Mouse (Mus musculus): ENCODE results near the gene Lpar1. TPM values are rescaled to one million over a fixed set of nuclear protein-coding genes. Genes with fewer than 3 reads are reported as not detected.

Gene Lpar1
- polyA plus RNA-seq, 2 experiments = 0.99 to 2.5 TPM

DNA sequence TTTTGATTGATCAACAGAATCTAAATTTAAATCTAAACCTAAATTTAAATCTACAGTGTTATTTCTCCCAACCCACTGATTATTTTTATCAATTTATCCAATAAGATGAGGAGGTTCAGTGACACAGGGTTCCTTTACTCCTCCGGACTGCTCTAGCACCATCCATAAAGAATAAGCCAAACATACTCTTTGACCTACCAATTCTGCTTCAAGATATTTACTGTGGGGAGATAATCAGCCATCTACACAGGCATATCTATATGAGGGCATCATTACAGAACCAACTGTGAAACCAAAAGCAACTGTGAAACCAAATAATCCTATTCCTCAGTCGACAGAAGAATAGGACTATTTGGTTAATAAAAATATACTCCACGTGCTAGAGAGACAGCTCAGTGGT lies 25.8 kb downstream of the Lpar1 start:
- Histone ChIP-seq H3K4me2 (ENCODE audit: low read depth) (no peak overlapping the region), H3K36me3 (replicated peaks; ENCODE audit: control insufficient read depth, insufficient read depth, low read depth) (no peaks in the 10 kb centered on the region), H3K4me3 (ENCODE audit: insufficient read depth in 1 of 2, low read depth in 2 of 2, low read length in 2 of 2) (no peak overlapping the region), H3K27ac (no peak overlapping the region), H3K27me3 (ENCODE audit: control insufficient read depth, insufficient read depth, low read length) (no peaks in the 10 kb centered on the region), H3K9me3 (ENCODE audit: control insufficient read depth, low read length) (no peaks in the 10 kb centered on the region), H3K4me1 (replicated peaks; ENCODE audit: control insufficient read depth in 2 of 2, insufficient read depth in 2 of 2, low read length in 1 of 2) (no peaks in the 10 kb centered on the region), H3K9ac (replicated peaks) (no peak overlapping the region)
- TF ChIP-seq CTCF (IDR thresholded peaks at IDR 0.05; ENCODE audit: low read depth) (no peak), EP300 (IDR thresholded peaks at IDR 0.05; ENCODE audit: low read depth) (no peak)
- DNase-seq (ENCODE audit: low read depth in 3 of 3, low spot score in 3 of 3) = no peak
- ATAC-seq (ENCODE audit: insufficient read depth) = no peak
- 51% methylated on average over 3 of the region's 3 CpGs for WGBS (ENCODE audit: insufficient replicate concordance)

DNA sequence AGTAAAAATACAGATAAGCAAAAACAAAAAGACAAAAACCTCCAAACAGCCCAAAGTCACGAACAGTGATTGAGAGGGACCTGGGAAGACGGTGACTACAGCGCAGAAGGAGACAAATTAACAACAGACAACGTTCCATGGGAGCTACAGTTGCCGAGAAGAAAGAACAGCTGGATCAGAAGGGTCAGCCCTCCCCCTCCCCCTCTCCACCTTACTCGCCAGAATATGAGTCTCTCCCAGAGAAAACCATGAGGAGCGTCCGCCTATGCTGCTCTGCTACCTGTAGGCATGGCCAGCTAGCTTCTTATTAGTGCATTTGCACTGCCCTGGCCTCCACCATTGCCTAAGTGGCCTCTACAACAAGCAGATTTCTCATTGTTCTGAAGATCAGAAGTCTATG lies 32.6 kb downstream of the Lpar1 start:
- DNase-seq (ENCODE audit: low read depth in 3 of 3, low spot score in 3 of 3) (no peak), ATAC-seq (ENCODE audit: insufficient read depth) (no peak)
- no peak overlapping the region for H3K27ac ChIP-seq
- H3K36me3 ChIP-seq (replicated peaks; ENCODE audit: control insufficient read depth, insufficient read depth, low read depth) = no peaks in the 10 kb centered on the region
- no peaks in the 10 kb centered on the region for H3K27me3 ChIP-seq (ENCODE audit: control insufficient read depth, insufficient read depth, low read length)
- WGBS (ENCODE audit: insufficient replicate concordance) = 60% methylated on average over 8 of the region's 8 CpGs
- H3K9ac ChIP-seq (replicated peaks) = no peak overlapping the region
- no peak overlapping the region for H3K4me3 ChIP-seq (ENCODE audit: insufficient read depth in 1 of 2, low read depth in 2 of 2, low read length in 2 of 2)
- TF ChIP-seq CTCF (IDR thresholded peaks at IDR 0.05; ENCODE audit: low read depth) (no peak), EP300 (IDR thresholded peaks at IDR 0.05; ENCODE audit: low read depth) (no peak)
- no peak overlapping the region for H3K4me2 ChIP-seq (ENCODE audit: low read depth)
- no peaks in the 10 kb centered on the region for H3K4me1 ChIP-seq (replicated peaks; ENCODE audit: control insufficient read depth in 2 of 2, insufficient read depth in 2 of 2, low read length in 1 of 2)
- H3K9me3 ChIP-seq (ENCODE audit: control insufficient read depth, low read length) = no peaks in the 10 kb centered on the region

DNA sequence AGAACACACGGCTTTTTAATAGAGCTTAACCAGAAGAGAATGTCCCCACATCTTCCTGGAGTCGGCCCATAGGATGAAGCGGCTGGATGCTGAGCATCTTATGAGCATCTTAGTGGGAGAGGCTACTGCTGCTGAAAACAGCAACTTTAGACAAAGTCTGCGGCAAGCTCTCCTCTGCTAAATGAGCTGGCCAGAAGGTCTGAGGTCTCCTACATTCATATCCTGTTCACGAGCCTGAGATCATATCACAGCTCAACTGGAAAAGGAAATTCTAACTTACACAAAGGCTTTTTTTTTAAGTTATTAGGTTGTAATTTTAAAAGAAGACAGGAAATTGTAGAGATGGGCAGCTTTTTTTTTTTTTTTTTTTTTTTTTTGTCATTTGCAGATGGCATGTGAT lies 33.2 kb downstream of the Lpar1 start:
- ATAC-seq (ENCODE audit: insufficient read depth) (no peak), DNase-seq (ENCODE audit: low read depth in 3 of 3, low spot score in 3 of 3) (no peak)
- no peak overlapping the region for H3K4me2 ChIP-seq (ENCODE audit: low read depth)
- H3K4me3 ChIP-seq (ENCODE audit: insufficient read depth in 1 of 2, low read depth in 2 of 2, low read length in 2 of 2) = no peak overlapping the region
- H3K36me3 ChIP-seq (replicated peaks; ENCODE audit: control insufficient read depth, insufficient read depth, low read depth) = no peaks in the 10 kb centered on the region
- TF ChIP-seq EP300 (IDR thresholded peaks at IDR 0.05; ENCODE audit: low read depth) (no peak), CTCF (IDR thresholded peaks at IDR 0.05; ENCODE audit: low read depth) (no peak)
- no peak overlapping the region for H3K9ac ChIP-seq (replicated peaks)
- no peaks in the 10 kb centered on the region for H3K4me1 ChIP-seq (replicated peaks; ENCODE audit: control insufficient read depth in 2 of 2, insufficient read depth in 2 of 2, low read length in 1 of 2)
- WGBS (ENCODE audit: insufficient replicate concordance) = 59% methylated on average over 5 of the region's 5 CpGs
- no peaks in the 10 kb centered on the region for H3K27me3 ChIP-seq (ENCODE audit: control insufficient read depth, insufficient read depth, low read length)
- no peak overlapping the region for H3K27ac ChIP-seq
- no peaks in the 10 kb centered on the region for H3K9me3 ChIP-seq (ENCODE audit: control insufficient read depth, low read length)

DNA sequence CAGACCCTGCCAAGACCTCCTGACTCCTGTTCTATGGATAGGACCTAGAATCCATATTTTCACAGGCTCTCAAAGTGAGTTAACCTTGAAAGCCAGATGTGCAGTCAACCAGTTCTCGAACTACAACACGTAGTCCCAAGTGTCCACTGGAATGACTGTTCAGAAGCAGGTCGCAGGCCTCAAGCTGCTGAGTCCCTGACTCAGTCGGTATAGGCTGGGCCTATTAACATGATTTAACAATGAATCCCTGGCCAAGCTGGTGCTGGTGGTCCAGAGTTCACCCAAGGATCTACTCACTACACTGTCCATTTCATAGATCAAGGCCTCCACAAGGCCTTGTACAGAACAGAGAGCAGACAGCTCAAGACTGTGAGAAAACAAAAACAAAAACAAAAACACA lies 33.8 kb downstream of the Lpar1 start:
- DNase-seq (ENCODE audit: low read depth in 3 of 3, low spot score in 3 of 3) = no peak
- no peak overlapping the region for H3K27ac ChIP-seq
- H3K9ac ChIP-seq (replicated peaks) = no peak overlapping the region
- TF ChIP-seq CTCF (IDR thresholded peaks at IDR 0.05; ENCODE audit: low read depth) = no peak
- no peak for TF ChIP-seq EP300 (IDR thresholded peaks at IDR 0.05; ENCODE audit: low read depth)
- H3K27me3 ChIP-seq (ENCODE audit: control insufficient read depth, insufficient read depth, low read length) = no peaks in the 10 kb centered on the region
- H3K4me3 ChIP-seq (ENCODE audit: insufficient read depth in 1 of 2, low read depth in 2 of 2, low read length in 2 of 2) = no peak overlapping the region
- no peak for ATAC-seq (ENCODE audit: insufficient read depth)
- WGBS (ENCODE audit: insufficient replicate concordance) = 64% methylated on average over 4 of the region's 4 CpGs
- H3K4me2 ChIP-seq (ENCODE audit: low read depth) = no peak overlapping the region
- H3K4me1 ChIP-seq (replicated peaks; ENCODE audit: control insufficient read depth in 2 of 2, insufficient read depth in 2 of 2, low read length in 1 of 2) = no peaks in the 10 kb centered on the region
- no peaks in the 10 kb centered on the region for H3K36me3 ChIP-seq (replicated peaks; ENCODE audit: control insufficient read depth, insufficient read depth, low read depth)
- H3K9me3 ChIP-seq (ENCODE audit: control insufficient read depth, low read length) = no peaks in the 10 kb centered on the region

DNA sequence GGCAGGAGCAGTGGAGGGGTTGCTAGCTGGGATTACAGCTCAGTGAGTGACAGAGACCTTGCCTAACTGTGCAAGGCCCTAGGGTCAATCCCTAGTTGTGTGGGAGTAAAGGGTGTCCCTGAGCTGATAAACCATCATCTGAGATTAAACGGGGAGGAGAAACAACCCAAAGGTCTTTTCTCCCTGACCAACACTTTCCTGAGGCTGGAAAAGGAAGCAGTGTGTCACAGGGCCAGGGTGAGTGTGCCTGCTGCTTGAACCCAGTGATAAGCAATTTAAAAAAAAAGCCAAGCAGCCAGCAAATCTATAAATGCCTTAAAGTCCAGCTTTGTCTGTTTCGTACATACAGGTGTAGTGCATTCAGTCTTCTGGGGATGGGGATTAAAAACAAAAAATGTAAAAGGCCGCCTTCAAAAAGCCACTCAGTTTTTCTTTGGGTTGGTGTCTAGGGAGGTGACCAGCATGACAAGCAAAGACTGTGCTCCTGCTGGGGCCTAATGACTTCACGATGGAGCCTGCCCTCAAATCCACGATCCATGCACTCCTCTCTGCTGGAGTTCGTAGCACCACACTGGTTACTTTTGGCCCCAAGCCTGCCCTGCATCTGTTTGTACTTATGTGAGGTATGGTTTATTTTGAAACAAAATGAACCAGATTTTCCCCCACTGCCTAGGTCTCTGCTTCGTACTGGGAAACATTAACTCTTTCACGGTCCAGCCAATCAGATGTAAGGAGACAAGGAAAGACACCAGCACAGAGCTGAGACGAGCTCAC lies 35.3 kb downstream of the Lpar1 start:
- Histone ChIP-seq H3K4me1 (replicated peaks; ENCODE audit: control insufficient read depth in 2 of 2, insufficient read depth in 2 of 2, low read length in 1 of 2) (no peaks in the 10 kb centered on the region), H3K36me3 (replicated peaks; ENCODE audit: control insufficient read depth, insufficient read depth, low read depth) (no peaks in the 10 kb centered on the region), H3K9me3 (ENCODE audit: control insufficient read depth, low read length) (no peaks in the 10 kb centered on the region), H3K27me3 (ENCODE audit: control insufficient read depth, insufficient read depth, low read length) (no peaks in the 10 kb centered on the region), H3K27ac (no peak overlapping the region), H3K4me3 (ENCODE audit: insufficient read depth in 1 of 2, low read depth in 2 of 2, low read length in 2 of 2) (no peak overlapping the region), H3K4me2 (ENCODE audit: low read depth) (no peak overlapping the region), H3K9ac (replicated peaks) (no peak overlapping the region)
- no peak for ATAC-seq (ENCODE audit: insufficient read depth)
- no peak for DNase-seq (ENCODE audit: low read depth in 3 of 3, low spot score in 3 of 3)
- TF ChIP-seq CTCF (IDR thresholded peaks at IDR 0.05; ENCODE audit: low read depth) (no peak), EP300 (IDR thresholded peaks at IDR 0.05; ENCODE audit: low read depth) (no peak)
- 48% methylated on average over 9 of the region's 9 CpGs for WGBS (ENCODE audit: insufficient replicate concordance)
